Mouse (Mus musculus): ENCODE data around the gene Sh3pxd2a.
A peak's percentile ranks its signal among the peaks of the same experiment; 100 is the strongest.

Gene Sh3pxd2a

GRCm38 (mm10) chr19:47338396-47339164, 125.6 kb downstream of the Sh3pxd2a start:
- no peak for DNase-seq (ENCODE audit: low spot score in 2 of 2)

- DNase-seq (ENCODE audit: low spot score in 2 of 2) = peak; percentile 58 to 60
Observed at GRCm38 (mm10) chr19:47337743-47338142, 126.5 kb downstream of the Sh3pxd2a start.

- DNase-seq (ENCODE audit: low spot score in 2 of 2) = no peak
Observed at GRCm38 (mm10) chr19:47337191-47337590, 127.0 kb downstream of the Sh3pxd2a start.

GRCm38 (mm10) chr19:47335262-47335661, 128.9 kb downstream of the Sh3pxd2a start:
- no peak for DNase-seq (ENCODE audit: low spot score in 2 of 2)

GRCm38 (mm10) chr19:47334713-47335112, 129.5 kb downstream of the Sh3pxd2a start:
- DNase-seq (ENCODE audit: low spot score in 2 of 2) = no peak

GRCm38 (mm10) chr19:47330743-47331227, 133.4 kb downstream of the Sh3pxd2a start:
- peak; percentile 66 to 70 for DNase-seq (ENCODE audit: low spot score in 2 of 2)

- DNase-seq (ENCODE audit: low spot score in 2 of 2) = no peak
Observed at GRCm38 (mm10) chr19:47329102-47329501, 135.1 kb downstream of the Sh3pxd2a start.

GRCm38 (mm10) chr19:47327896-47328882, 136.0 kb downstream of the Sh3pxd2a start:
- no peak for DNase-seq (ENCODE audit: low spot score in 2 of 2)

GRCm38 (mm10) chr19:47325881-47326280, 138.3 kb downstream of the Sh3pxd2a start:
- DNase-seq (ENCODE audit: low spot score in 2 of 2) = peak in 1 of 2 experiments; percentile 29

- no peak for DNase-seq (ENCODE audit: low spot score in 2 of 2)
Observed at GRCm38 (mm10) chr19:47323096-47323849, 140.9 kb downstream of the Sh3pxd2a start.

- no peak for DNase-seq (ENCODE audit: low spot score in 2 of 2)
Observed at GRCm38 (mm10) chr19:47320331-47320668, 143.9 kb downstream of the Sh3pxd2a start.

GRCm38 (mm10) chr19:47319521-47320330, 144.5 kb downstream of the Sh3pxd2a start:
- DNase-seq (ENCODE audit: low spot score in 2 of 2) = no peak

- no peak for DNase-seq (ENCODE audit: low spot score in 2 of 2)
Observed at GRCm38 (mm10) chr19:47319061-47319460, 145.1 kb downstream of the Sh3pxd2a start.

- no peak for DNase-seq (ENCODE audit: low spot score in 2 of 2)
Observed at GRCm38 (mm10) chr19:47317063-47317938, 146.9 kb downstream of the Sh3pxd2a start.

GRCm38 (mm10) chr19:47316288-47317062, 147.7 kb downstream of the Sh3pxd2a start:
- DNase-seq (ENCODE audit: low spot score in 2 of 2) = peak; percentile 15 to 36

GRCm38 (mm10) chr19:47315917-47316265, 148.3 kb downstream of the Sh3pxd2a start:
- no peak for DNase-seq (ENCODE audit: low spot score in 2 of 2)

GRCm38 (mm10) chr19:47315091-47315916, 148.9 kb downstream of the Sh3pxd2a start:
- no peak for DNase-seq (ENCODE audit: low spot score in 2 of 2)
